Mouse (Mus musculus): ENCODE measurements around the gene Usp6nl. TPM values are rescaled to one million over a fixed set of nuclear protein-coding genes. Genes with fewer than 3 reads are reported as not detected.

Gene Usp6nl
- polyA plus RNA-seq, 1 experiment from 2014 or later, result 8.7 TPM

DNA sequence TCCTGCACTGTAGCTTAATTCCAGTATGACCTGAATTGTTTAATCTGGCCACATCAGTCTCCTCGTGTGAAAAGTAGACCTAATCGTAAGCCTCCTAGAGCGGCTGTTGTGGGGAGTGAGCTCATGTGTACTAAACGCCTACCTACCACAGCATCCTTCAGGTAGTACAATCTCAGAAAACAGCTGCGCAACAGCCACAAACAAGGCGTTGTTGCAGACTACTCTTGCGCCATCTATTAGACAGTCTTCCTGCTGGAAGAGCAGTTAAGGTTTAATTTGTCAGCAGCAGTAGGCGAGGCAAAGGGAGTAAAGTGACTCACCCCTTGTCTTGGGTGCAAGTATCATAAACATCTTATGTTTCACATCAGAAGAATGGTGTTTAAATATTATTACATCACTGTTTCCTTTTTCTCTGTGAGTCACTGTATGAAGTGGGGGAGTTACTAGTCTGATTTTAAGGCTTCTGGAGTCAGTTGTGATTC is 57.3 kb downstream of the Usp6nl start:
- H3K9me3 ChIP-seq, result no peaks in the 10 kb centered on the region
- H3K36me3 ChIP-seq, result no peaks in the 10 kb centered on the region
- no peak overlapping the region for H3K4me2 ChIP-seq
- no peaks in the 10 kb centered on the region for H3K27me3 ChIP-seq
- H3K9ac ChIP-seq, result no peak overlapping the region
- peaks cover 13% of the 10 kb centered on the region; the same call in 1 of the 2 replicates for H3K4me1 ChIP-seq
- no peak for ATAC-seq (ENCODE audit: insufficient number of reproducible peaks, low FRiP score, low TSS enrichment, low read depth)
- H3K4me3 ChIP-seq, result no peak overlapping the region
- no peak overlapping the region for H3K27ac ChIP-seq
- 79% methylated on average over 8 of the region's 8 CpGs for WGBS

DNA sequence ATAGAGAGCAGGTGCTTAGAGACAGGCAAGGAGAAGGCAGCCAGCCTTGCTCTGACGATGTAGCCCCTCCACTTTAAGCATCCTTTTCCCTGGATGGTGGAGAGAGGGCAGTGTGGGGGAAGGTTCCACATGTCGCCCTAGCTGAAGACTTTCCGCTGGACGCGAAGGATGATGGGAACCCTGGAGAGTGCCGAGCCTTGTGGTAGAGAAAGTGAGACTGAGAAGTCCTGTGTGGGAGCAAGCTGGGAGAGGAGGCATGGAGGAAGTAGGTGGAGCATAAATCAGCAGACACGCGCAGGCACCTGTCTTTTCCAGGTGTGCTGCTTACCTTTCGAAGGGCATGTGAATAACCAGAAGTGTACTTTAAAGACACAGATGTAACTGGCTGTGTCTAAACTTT is 57.9 kb downstream of the Usp6nl start:
- H3K36me3 ChIP-seq, result no peaks in the 10 kb centered on the region
- H3K27ac ChIP-seq, result no peak overlapping the region
- no peak overlapping the region for H3K9ac ChIP-seq
- H3K27me3 ChIP-seq, result no peaks in the 10 kb centered on the region
- H3K4me3 ChIP-seq, result no peak overlapping the region
- WGBS, result 80% methylated on average over 9 of the region's 9 CpGs
- H3K4me2 ChIP-seq, result no peak overlapping the region
- peaks cover 13% of the 10 kb centered on the region; the same call in 1 of the 2 replicates for H3K4me1 ChIP-seq
- ATAC-seq (ENCODE audit: insufficient number of reproducible peaks, low FRiP score, low TSS enrichment, low read depth), result no peak
- H3K9me3 ChIP-seq, result no peaks in the 10 kb centered on the region

DNA sequence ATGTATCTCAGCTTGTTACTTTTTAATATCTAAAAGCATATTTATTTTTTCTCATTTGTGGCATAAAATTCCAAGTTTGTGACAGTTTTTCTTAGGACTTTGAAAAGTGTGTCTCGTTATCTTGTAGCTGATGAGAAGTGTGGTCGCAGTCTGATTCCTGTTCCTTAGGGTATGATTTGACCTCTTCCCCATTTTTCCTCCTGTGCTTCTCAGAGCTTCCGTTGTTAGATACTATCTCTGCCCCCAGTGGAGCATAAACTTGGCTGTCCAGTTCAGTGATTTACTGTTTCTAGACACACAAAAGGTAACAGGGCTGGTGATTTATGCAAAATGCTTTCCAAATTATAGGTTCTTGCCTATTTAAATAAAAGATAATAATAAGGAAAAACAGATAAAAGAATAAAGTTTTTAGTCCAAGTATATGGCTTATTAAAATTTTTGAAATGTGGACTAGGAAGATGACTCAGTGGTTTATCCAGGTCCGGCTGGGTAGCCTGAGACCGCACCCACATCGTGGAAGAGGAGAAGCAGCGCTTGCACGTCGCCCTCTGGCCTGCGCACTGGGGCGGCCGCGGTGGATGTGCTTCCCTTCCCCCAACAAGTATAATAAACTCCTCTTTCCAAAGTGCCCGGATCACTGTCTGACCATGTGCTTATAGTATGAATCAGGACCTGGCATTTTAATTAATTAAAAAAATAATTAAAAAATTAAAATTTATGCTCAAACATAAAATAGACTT is 62.1 kb downstream of the Usp6nl start:
- Histone ChIP-seq H3K4me3 (no peak overlapping the region), H3K27ac (no peak overlapping the region), H3K36me3 (no peaks in the 10 kb centered on the region), H3K9me3 (no peaks in the 10 kb centered on the region), H3K4me2 (no peak overlapping the region), H3K27me3 (no peaks in the 10 kb centered on the region), H3K9ac (no peak overlapping the region), H3K4me1 (peaks cover 6% of the 10 kb centered on the region; the same call in 1 of the 2 replicates)
- no peak for ATAC-seq (ENCODE audit: insufficient number of reproducible peaks, low FRiP score, low TSS enrichment, low read depth)
- 79% methylated on average over 14 of the region's 14 CpGs for WGBS

DNA sequence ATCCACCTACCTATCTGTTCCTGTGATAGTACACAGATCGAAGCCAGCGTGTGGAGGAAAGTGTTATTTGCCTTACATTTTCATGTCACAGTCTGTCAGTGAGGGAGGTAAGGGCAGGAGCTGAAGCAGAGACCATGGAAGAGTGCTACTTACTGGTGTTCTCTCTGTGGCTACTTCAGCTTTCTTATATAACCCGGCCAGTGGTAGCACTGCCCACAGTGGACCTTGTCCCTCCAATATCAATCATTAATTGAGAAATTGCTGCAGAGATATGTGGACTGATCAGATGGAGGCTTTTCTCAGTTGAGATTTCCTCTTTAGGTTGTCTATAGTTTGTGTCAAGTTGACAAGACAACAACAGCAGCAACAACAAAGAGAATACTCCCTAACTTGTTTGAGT is 66.7 kb downstream of the Usp6nl start:
- Histone ChIP-seq H3K4me3 (no peak overlapping the region), H3K4me2 (no peak overlapping the region), H3K27ac (no peak overlapping the region), H3K4me1 (no peaks in the 10 kb centered on the region), H3K9me3 (no peaks in the 10 kb centered on the region), H3K27me3 (no peaks in the 10 kb centered on the region), H3K36me3 (0 out of 2 replicates have a peak, but pooled peaks cover 3% of the 10 kb centered on the region), H3K9ac (no peak overlapping the region)
- no peak for ATAC-seq (ENCODE audit: insufficient number of reproducible peaks, low FRiP score, low TSS enrichment, low read depth)
- WGBS, result 89% methylated on average over 3 of the region's 3 CpGs

DNA sequence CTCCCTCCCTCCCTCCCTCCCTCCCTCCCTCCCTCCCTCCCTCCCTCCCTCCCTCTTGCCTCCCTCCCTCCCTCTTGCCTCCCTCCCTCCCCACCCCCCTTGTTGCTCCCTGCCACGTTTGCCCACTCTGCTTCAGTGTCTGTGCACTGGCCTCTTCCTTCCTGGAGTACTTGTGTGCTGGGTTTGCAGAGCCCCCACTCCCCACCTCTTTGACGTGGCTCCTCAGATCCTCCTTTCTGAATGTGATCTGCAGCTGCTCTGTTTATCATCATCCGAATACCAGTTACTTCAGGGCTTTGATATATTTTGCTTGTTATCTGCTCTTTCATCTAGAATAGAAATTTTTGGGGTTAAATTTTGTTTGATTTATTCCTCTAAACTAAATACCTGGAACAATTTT is 68.8 kb downstream of the Usp6nl start:
- no peaks in the 10 kb centered on the region for H3K4me1 ChIP-seq
- H3K27ac ChIP-seq, result no peak overlapping the region
- H3K36me3 ChIP-seq, result 0 out of 2 replicates have a peak, but pooled peaks cover 3% of the 10 kb centered on the region
- H3K27me3 ChIP-seq, result no peaks in the 10 kb centered on the region
- no peak overlapping the region for H3K4me2 ChIP-seq
- no peak overlapping the region for H3K4me3 ChIP-seq
- H3K9me3 ChIP-seq, result no peaks in the 10 kb centered on the region
- 57% methylated on average over 2 of the region's 3 CpGs for WGBS
- ATAC-seq (ENCODE audit: insufficient number of reproducible peaks, low FRiP score, low TSS enrichment, low read depth), result no peak
- H3K9ac ChIP-seq, result no peak overlapping the region

DNA sequence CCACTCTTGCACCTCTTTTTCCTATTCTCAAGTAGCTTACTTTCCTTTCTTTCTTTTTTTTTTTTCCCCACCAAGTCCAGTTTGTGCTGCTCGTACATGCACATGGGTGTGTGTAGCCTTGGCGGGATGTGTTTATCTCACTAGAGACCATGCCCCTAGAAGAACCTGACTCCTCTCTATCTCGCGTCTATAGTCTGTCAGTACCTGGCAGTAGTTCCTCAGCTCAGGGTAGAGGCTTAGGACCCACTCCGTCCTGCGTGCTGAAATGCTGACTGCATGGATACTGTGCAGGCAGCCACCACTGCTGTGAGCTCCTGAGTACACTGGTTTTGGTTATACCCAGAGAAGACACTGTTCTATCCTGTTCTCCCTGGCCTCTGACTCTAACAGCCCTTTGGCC is 69.5 kb downstream of the Usp6nl start:
- Histone ChIP-seq H3K4me3 (no peak overlapping the region), H3K4me2 (no peak overlapping the region), H3K9me3 (no peaks in the 10 kb centered on the region), H3K4me1 (no peaks in the 10 kb centered on the region), H3K27me3 (no peaks in the 10 kb centered on the region), H3K9ac (no peak overlapping the region), H3K27ac (no peak overlapping the region), H3K36me3 (0 out of 2 replicates have a peak, but pooled peaks cover 3% of the 10 kb centered on the region)
- no peak for ATAC-seq (ENCODE audit: insufficient number of reproducible peaks, low FRiP score, low TSS enrichment, low read depth)
- WGBS, result 85% methylated on average over 6 of the region's 6 CpGs

DNA sequence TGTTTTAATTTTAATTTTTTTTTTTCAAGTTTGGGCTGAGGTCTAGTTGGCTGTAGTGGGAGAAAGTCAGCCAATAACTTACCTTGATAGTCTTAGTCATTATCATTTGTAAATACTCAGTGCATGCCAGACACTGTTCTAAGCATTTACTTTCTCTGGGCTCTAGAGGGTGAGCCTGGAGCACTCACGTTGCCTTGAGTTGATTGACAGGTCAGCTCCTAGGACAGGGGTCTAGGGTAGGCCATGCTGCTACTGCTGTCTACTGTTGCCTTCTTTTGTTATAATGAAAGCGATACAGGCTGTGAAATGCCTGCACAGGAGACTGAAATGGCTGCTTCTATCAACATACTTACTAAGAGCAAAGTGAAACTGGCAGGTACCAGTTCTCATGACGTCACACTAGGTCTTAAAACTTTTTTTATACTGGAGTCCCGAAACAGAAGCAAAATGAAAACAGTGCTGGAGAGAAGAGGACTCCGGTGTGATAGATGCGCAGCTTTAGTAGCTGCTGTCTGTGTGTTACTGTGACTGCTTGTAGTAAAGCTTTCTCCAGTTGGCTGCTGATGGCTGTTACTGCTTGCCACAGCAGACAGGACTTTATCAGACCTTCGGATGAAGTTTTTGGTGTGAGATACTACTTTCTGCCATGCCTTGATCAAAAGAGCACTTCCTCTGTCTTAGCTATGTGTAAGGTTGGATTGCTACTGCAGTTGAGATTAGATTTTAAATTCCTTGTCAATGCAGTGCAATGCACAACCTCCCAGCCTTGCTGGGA is 73.6 kb downstream of the Usp6nl start:
- no peak for ATAC-seq (ENCODE audit: insufficient number of reproducible peaks, low FRiP score, low TSS enrichment, low read depth)
- 0 out of 2 replicates have a peak, but pooled peaks cover 3% of the 10 kb centered on the region for H3K36me3 ChIP-seq
- H3K9ac ChIP-seq, result no peak overlapping the region
- H3K4me2 ChIP-seq, result no peak overlapping the region
- WGBS, result 78% methylated on average over 7 of the region's 7 CpGs
- H3K9me3 ChIP-seq, result no peaks in the 10 kb centered on the region
- no peaks in the 10 kb centered on the region for H3K4me1 ChIP-seq
- no peak overlapping the region for H3K4me3 ChIP-seq
- no peaks in the 10 kb centered on the region for H3K27me3 ChIP-seq
- H3K27ac ChIP-seq, result no peak overlapping the region

DNA sequence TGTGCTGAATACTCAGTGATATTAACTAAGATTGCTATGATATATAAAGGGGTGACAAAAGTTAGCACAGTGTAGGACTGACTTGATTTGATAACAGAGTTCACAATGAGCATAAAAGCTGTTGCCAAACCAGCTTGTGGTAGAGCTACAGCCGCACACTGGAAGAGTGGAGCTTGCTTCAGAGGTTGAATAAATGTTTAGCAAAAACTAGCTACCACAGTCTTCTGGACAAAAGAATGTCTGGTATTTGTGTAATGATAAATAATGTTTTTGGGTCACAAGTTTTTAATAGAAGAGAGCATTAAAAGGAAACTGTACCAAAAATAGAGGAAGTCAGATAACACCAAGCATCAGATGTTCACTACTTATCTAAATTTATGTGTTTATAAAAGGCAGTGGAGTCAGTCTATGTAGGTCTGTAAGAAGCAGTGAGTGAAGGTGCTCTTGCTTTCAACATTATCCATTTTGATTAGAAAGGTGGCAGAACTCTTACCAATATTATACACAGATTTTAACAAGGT is 74.2 kb downstream of the Usp6nl start:
- no peaks in the 10 kb centered on the region for H3K4me1 ChIP-seq
- H3K9ac ChIP-seq, result no peak overlapping the region
- H3K4me3 ChIP-seq, result no peak overlapping the region
- no peak overlapping the region for H3K27ac ChIP-seq
- ATAC-seq (ENCODE audit: insufficient number of reproducible peaks, low FRiP score, low TSS enrichment, low read depth), result no peak
- no peak overlapping the region for H3K4me2 ChIP-seq
- H3K27me3 ChIP-seq, result no peaks in the 10 kb centered on the region
- H3K9me3 ChIP-seq, result no peaks in the 10 kb centered on the region
- WGBS, result 73% methylated on average over 1 of the region's 1 CpGs
- H3K36me3 ChIP-seq, result 0 out of 2 replicates have a peak, but pooled peaks cover 3% of the 10 kb centered on the region

DNA sequence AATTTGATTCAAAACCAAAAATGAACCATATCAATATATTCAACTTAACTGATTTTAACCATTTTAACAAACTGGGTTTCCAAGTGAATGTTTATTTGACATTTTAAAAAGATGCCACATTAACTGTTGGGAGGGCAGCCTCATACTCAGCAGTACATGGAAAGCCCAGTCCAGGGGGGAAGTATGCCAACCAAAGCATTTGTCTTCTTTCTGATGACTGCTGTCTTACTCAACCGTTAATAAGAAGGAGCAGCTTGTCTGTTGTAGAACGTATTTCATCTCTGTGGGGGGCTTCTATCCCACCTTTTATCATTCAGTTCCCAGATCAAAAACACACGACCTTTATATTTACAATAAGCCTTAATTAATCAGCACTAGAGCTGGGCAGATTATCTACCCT is 74.7 kb downstream of the Usp6nl start:
- no peak for ATAC-seq (ENCODE audit: insufficient number of reproducible peaks, low FRiP score, low TSS enrichment, low read depth)
- H3K4me3 ChIP-seq, result no peak overlapping the region
- 0 out of 2 replicates have a peak, but pooled peaks cover under 1% of the 10 kb centered on the region for H3K36me3 ChIP-seq
- H3K9ac ChIP-seq, result no peak overlapping the region
- no peaks in the 10 kb centered on the region for H3K9me3 ChIP-seq
- no peaks in the 10 kb centered on the region for H3K27me3 ChIP-seq
- no peak overlapping the region for H3K27ac ChIP-seq
- 44% methylated on average over 3 of the region's 3 CpGs for WGBS
- H3K4me2 ChIP-seq, result no peak overlapping the region
- H3K4me1 ChIP-seq, result no peaks in the 10 kb centered on the region

DNA sequence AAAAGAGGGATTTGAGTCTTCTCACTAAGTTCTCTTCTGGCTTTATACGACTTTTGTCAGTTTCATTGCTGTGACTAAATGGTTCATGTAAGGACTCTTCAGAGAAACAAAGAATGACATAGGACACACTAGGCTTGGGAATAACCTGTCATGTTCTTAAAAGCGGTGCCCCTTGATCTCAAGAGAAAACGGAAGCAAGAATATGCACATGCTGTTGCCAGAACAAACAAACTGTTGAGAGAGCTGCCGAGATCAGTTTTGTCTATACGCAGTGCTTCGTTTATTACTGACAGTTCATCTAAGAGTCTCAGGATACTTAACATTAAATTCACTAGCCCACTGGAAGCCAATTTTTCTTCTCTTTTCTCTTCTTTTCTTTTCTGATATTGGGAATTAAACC is 76.4 kb downstream of the Usp6nl start:
- Histone ChIP-seq H3K9me3 (no peaks in the 10 kb centered on the region), H3K4me1 (peaks cover 5% of the 10 kb centered on the region), H3K4me2 (no peak overlapping the region), H3K9ac (no peak overlapping the region), H3K4me3 (no peak overlapping the region), H3K27ac (no peak overlapping the region), H3K27me3 (no peaks in the 10 kb centered on the region), H3K36me3 (no peaks in the 10 kb centered on the region)
- WGBS, result 89% methylated on average over 6 of the region's 6 CpGs
- no peak for ATAC-seq (ENCODE audit: insufficient number of reproducible peaks, low FRiP score, low TSS enrichment, low read depth)

DNA sequence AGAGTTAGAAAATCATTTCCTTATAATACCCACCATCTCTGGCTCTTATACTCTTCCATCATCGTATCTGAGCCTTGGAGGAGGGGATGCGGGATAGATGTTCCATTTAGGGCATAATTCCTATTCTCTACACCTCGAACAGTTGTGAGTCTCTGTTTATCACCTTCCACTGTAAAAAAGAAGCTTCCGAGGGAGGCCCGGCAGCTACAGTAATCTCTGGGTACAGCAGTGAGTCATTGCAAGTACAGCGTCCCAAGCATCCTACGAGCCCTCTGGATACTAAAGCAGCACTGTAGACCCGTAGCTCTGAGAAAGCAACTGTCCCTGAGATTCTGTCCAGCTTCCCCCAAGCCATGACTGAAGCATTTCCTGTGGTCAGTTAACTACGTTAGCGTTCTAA is 78.6 kb downstream of the Usp6nl start:
- H3K4me3 ChIP-seq, result no peak overlapping the region
- 83% methylated on average over 10 of the region's 10 CpGs for WGBS
- no peak overlapping the region for H3K4me2 ChIP-seq
- H3K27me3 ChIP-seq, result no peaks in the 10 kb centered on the region
- ATAC-seq (ENCODE audit: insufficient number of reproducible peaks, low FRiP score, low TSS enrichment, low read depth), result no peak
- H3K4me1 ChIP-seq, result peaks cover 5% of the 10 kb centered on the region
- no peaks in the 10 kb centered on the region for H3K36me3 ChIP-seq
- H3K27ac ChIP-seq, result no peak overlapping the region
- H3K9me3 ChIP-seq, result no peaks in the 10 kb centered on the region
- H3K9ac ChIP-seq, result no peak overlapping the region

DNA sequence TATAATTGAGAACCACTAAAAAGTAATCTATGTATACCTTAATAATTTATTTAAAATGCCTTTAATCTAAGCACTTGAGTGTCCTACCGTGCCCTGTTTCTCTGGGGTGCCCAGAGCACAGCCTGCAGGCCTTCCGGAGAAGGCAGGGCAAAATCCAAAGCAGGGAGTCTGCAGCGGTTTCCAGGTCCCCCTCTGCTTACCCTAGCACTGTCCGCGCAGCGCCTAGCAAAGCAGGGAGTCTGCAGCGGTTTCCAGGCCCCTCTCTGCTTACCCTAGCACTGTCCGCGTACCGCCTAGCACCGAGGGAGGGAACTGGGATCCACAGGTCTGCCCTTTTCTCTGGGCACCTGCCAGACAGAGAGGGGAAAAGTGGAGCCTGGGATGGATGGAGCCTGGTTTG is 80.9 kb downstream of the Usp6nl start:
- no peak overlapping the region for H3K4me3 ChIP-seq
- H3K4me1 ChIP-seq, result peaks cover 5% of the 10 kb centered on the region
- H3K4me2 ChIP-seq, result no peak overlapping the region
- no peak overlapping the region for H3K9ac ChIP-seq
- H3K9me3 ChIP-seq, result no peaks in the 10 kb centered on the region
- WGBS, result 18% methylated on average over 11 of the region's 11 CpGs
- ATAC-seq (ENCODE audit: insufficient number of reproducible peaks, low FRiP score, low TSS enrichment, low read depth), result no peak
- H3K36me3 ChIP-seq, result no peaks in the 10 kb centered on the region
- H3K27me3 ChIP-seq, result no peaks in the 10 kb centered on the region
- H3K27ac ChIP-seq, result no peak overlapping the region
